Mouse (Mus musculus) midbrain, postnatal 0 days (tissue): ENCODE results near the gene Platr17. TPM values are rescaled to one million over a fixed set of nuclear protein-coding genes. Genes with fewer than 3 reads are reported as not detected.

Source experiments
- ATAC-seq: fragments of 200-750 bp; cut with Nextera tagmentation; 2 replicates; pipeline ENCODE4 v1.8.0; 2017; ENCODE audit warnings: moderate number of reproducible peaks, mild to moderate bottlenecking, moderate TSS enrichment, moderate library complexity; ENCODE audit not compliant: low FRiP score
- DNase-seq: peaks from one replicate; pipeline ENCODE4 v3.0.0-alpha.2; 2015; ENCODE audit warnings: low spot score
- H3K27ac ChIP-seq: fragments of 300-500 bp; sonication (generic); 2 replicates; pipeline ENCODE4 v1.5.1; 2014; ENCODE audit warnings: low read depth, mild to moderate bottlenecking, low read length, mixed read lengths
- H3K27me3 ChIP-seq: fragments of 300-500 bp; sonication (generic); 2 replicates; pipeline ENCODE4 v1.6.1; 2014; ENCODE audit warnings: low read length, control low read depth, mixed read lengths; ENCODE audit not compliant: insufficient read depth
- H3K36me3 ChIP-seq: fragments of 300-500 bp; sonication (generic); 2 replicates; pipeline ENCODE4 v1.6.1; 2014; ENCODE audit warnings: low read length, control low read depth, mixed read lengths; ENCODE audit not compliant: insufficient read depth
- H3K4me1 ChIP-seq: fragments of 300-500 bp; sonication (generic); 2 replicates; pipeline ENCODE4 v1.6.1; 2014; ENCODE audit warnings: mild to moderate bottlenecking, control low read depth, antibody characterized with exemption, low read length, mixed read lengths; ENCODE audit not compliant: insufficient read depth
- H3K4me2 ChIP-seq: fragments of 300-500 bp; sonication (generic); 2 replicates; pipeline ENCODE4 v1.6.1; 2014; ENCODE audit warnings: low read depth, mild to moderate bottlenecking, low read length, mixed read lengths; ENCODE audit not compliant: poor library complexity, severe bottlenecking
- H3K4me3 ChIP-seq: fragments of 300-500 bp; sonication (generic); 2 replicates; pipeline ENCODE4 v1.5.1; 2014; ENCODE audit warnings: low read depth, mild to moderate bottlenecking, low read length, moderate library complexity
- H3K9ac ChIP-seq: fragments of 300-500 bp; sonication (generic); replicated peaks from 2 replicates; pipeline ENCODE4 v1.6.1; 2014; ENCODE audit warnings: mild to moderate bottlenecking, low read length, moderate library complexity, mixed read lengths; ENCODE audit not compliant: poor library complexity, severe bottlenecking
- H3K9me3 ChIP-seq: fragments of 300-500 bp; sonication (generic); 2 replicates; pipeline ENCODE4 v1.6.1; 2016; ENCODE audit warnings: low read length, control low read depth
- CTCF ChIP-seq: IDR thresholded peaks from 2 replicates; pipeline ENCODE4 v1.5.1; 2016; ENCODE audit warnings: antibody characterized with exemption, mild to moderate bottlenecking
- WGBS: fragments of 180-500 bp; shearing (Covaris S2); extraction: QIAGEN DNeasy Blood & Tissue Kit; methylation state at CpG from one replicate; pipeline ENCODE4 v1.1.7; 2014; 5-methylcytosine and 5-hydroxymethylcytosine counted together
- polyA plus RNA-seq: library from polyadenylated mRNA; unstranded; fragments of >200 nt; fragmentation: Nextera tagmentation; extraction: Ambion mirVana; gene quantifications from 2 replicates; pipeline ENCODE4 v1.2.1, GENCODE M21; 2015
- total RNA-seq: library from RNA; depleted of rRNA; stranded (reverse); fragments of >200 nt; gene quantifications from 2 replicates; pipeline ENCODE4 v1.2.3, GENCODE M21; 2014

Platr17 gene
- total and polyA plus RNA-seq, 2 experiments from 2014 or later: 0.22 to 1.5 TPM

GRCm38 (mm10) chr17:33943454-33943853, 38.5 kb downstream of the Platr17 start:
- no peak for TF ChIP-seq CTCF
- Histone ChIP-seq H3K36me3 (peaks cover 27% of the 10 kb centered on the region), H3K4me1 (peaks cover 16% of the 10 kb centered on the region), H3K27me3 (no peaks in the 10 kb centered on the region), H3K4me3 (no peak overlapping the region), H3K4me2 (no peak overlapping the region), H3K9ac (no peak overlapping the region), H3K9me3 (no peaks in the 10 kb centered on the region), H3K27ac (no peak overlapping the region)
- ATAC-seq: no peak
- no peak for DNase-seq
- 92% methylated on average over 15 of the region's 15 CpGs for WGBS

- H3K9me3 ChIP-seq: no peaks in the 10 kb centered on the region
- peaks cover 5% of the 10 kb centered on the region; the same call in 1 of the 2 replicates for H3K4me1 ChIP-seq
- no peak for DNase-seq
- 91% methylated on average over 10 of the region's 10 CpGs for WGBS
- no peak for ATAC-seq
- no peak overlapping the region for H3K9ac ChIP-seq
- TF ChIP-seq CTCF: no peak
- H3K27me3 ChIP-seq: no peaks in the 10 kb centered on the region
- peaks cover 31% of the 10 kb centered on the region for H3K36me3 ChIP-seq
- H3K4me2 ChIP-seq: no peak overlapping the region
- no peak overlapping the region for H3K27ac ChIP-seq
- no peak overlapping the region for H3K4me3 ChIP-seq
Measured at GRCm38 (mm10) chr17:33947430-33948089, 42.6 kb downstream of the Platr17 start.

DNA sequence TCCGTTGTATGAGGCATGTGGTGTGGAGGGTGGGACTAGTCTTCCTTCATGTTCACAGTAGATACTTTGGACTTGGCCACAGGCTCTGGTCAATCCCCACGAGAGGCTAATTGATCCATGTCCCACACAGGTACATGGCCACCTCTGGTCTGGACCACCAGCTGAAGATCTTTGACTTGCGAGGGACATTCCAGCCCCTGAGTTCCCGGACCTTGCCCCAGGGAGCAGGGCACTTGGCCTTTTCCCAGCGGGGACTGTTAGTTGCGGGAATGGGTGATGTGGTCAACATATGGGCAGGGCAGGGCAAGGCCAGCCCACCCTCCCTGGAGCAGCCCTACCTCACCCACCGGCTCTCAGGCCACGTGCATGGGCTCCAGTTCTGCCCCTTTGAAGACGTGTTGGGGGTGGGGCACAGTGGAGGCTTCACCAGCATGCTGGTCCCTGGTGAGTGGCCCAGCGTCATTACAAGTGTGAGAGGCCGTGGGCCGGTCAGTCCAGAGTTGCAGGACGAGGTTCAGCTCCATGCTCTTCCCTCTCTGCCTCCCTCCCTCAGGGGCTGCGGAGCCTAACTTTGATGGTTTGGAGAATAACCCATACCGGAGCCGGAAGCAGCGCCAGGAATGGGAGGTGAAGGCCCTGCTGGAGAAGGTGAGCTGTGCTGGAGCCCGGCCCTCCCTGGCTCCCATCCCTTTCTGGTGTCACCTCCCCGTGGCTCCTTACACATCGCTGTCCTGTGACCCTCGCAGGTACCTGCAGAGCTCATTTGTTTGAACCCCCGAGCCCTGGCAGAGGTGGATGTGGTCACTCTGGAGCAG, 43.4 kb downstream of the Platr17 start:
- Histone ChIP-seq H3K9ac (no peak overlapping the region), H3K4me3 (no peak overlapping the region), H3K9me3 (no peaks in the 10 kb centered on the region), H3K36me3 (peaks cover 36% of the 10 kb centered on the region), H3K4me1 (peaks cover 5% of the 10 kb centered on the region; the same call in 1 of the 2 replicates), H3K27ac (no peak overlapping the region), H3K27me3 (no peaks in the 10 kb centered on the region), H3K4me2 (no peak overlapping the region)
- ATAC-seq (no peak), DNase-seq (no peak)
- 89% methylated on average over 22 of the region's 22 CpGs for WGBS
- TF ChIP-seq CTCF: no peak

DNA sequence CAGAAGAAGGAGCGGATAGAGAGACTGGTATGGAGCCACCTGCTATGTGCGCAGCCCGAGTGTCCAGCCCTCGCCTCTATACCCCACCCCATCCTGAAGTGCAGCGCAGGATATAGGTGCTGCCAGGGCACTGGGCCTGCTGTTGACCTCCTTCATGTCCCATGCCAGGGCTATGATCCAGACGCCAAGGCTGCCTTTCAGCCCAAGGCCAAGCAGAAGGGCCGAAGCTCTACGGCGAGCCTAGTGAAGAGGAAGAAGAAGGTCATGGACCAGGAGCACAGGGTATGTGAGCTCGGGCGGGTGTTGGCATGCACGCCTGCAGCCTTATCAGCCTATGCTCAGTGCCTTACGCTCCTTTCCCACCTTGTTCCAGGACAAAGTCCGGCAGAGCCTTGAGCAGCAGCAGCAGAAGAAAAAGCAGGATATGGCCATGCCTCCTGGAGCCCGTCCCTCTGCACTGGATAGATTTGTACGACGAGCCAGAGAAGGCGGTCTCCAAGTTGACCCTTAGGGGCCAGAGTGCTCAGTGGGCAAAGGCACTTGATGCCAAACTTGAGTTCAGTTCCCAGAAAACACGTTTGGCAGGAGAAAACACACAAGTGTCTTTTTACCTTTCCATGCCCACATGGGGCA, 44.1 kb downstream of the Platr17 start:
- Histone ChIP-seq H3K9me3 (no peaks in the 10 kb centered on the region), H3K4me1 (peaks cover 6% of the 10 kb centered on the region; the same call in 1 of the 2 replicates), H3K27me3 (no peaks in the 10 kb centered on the region), H3K9ac (no peak overlapping the region), H3K4me3 (no peak overlapping the region), H3K36me3 (peaks cover 35% of the 10 kb centered on the region), H3K27ac (no peak overlapping the region), H3K4me2 (no peak overlapping the region)
- DNase-seq: no peak
- 91% methylated on average over 19 of the region's 19 CpGs for WGBS
- TF ChIP-seq CTCF: no peak
- no peak for ATAC-seq

DNA sequence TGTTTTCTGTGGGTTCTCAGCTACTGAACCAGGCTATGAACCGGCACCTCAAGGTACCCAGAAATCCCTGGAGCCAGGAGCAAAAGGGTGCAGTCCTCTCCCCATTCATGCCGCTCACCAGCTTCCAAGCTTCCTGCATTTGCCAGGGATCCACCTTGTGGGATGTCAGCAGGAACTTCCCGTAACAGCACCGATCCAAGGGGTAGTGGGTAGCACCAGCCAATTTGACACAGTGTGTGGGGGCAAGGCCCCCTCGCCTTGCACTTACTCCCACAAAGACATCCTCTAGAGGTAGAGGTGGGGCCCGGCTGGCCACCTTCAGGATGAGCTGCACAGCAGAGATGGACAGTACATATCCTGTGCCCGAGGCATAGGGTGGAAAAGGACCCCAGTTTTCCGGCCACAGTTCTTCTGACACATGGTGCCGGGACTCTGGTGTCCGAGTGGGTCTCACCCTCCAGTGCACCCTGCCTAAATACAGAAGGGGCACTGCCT, 45.2 kb downstream of the Platr17 start:
- no peaks in the 10 kb centered on the region for H3K9me3 ChIP-seq
- H3K4me3 ChIP-seq: peak overlapping the region; percentile 52
- H3K4me1 ChIP-seq: peaks cover 13% of the 10 kb centered on the region; the same call in 1 of the 2 replicates
- no peak for TF ChIP-seq CTCF
- ATAC-seq (no peak), DNase-seq (no peak)
- no peaks in the 10 kb centered on the region for H3K27me3 ChIP-seq
- peak overlapping the region; percentile 96 for H3K4me2 ChIP-seq
- H3K36me3 ChIP-seq: peaks cover 25% of the 10 kb centered on the region
- H3K9ac ChIP-seq: peak overlapping the region; percentile 79
- H3K27ac ChIP-seq: peak overlapping the region; percentile 91
- WGBS: 72% methylated on average over 10 of the region's 10 CpGs
